Mouse (Mus musculus) megakaryocyte, embryonic 14.5 days (primary cell): ENCODE data around the gene Tmem242. TPM values are rescaled to one million over a fixed set of nuclear protein-coding genes. Genes with fewer than 3 reads are reported as not detected.
A peak's percentile ranks its signal among the peaks of the same experiment; 100 is the strongest.

ENCODE experiments used
- H3K27me3 ChIP-seq: replicated peaks from 2 replicates; pipeline ENCODE3; 2012; ENCODE audit warnings: inconsistent platforms
- H3K36me3 ChIP-seq: replicated peaks from 2 replicates; pipeline ENCODE3; 2012; ENCODE audit warnings: low read length, inconsistent platforms, mixed read lengths
- H3K4me1 ChIP-seq: 2 replicates; pipeline ENCODE4 v1.6.1; 2012; ENCODE audit warnings: inconsistent platforms
- H3K4me3 ChIP-seq: replicated peaks from 2 replicates; pipeline ENCODE3; 2012; ENCODE audit warnings: moderate library complexity, mild to moderate bottlenecking, inconsistent platforms
- H3K9me3 ChIP-seq: 2 replicates; pipeline ENCODE4 v1.6.1; 2012; ENCODE audit warnings: inconsistent platforms
- FLI1 ChIP-seq: IDR thresholded peaks from 2 replicates; pipeline ENCODE4 v1.6.1; 2012; ENCODE audit warnings: low read length, inconsistent platforms, mixed read lengths
- GATA1 ChIP-seq: IDR thresholded peaks from 3 replicates; pipeline ENCODE4 v1.6.1; 2012; ENCODE audit warnings: mixed read lengths, low read length, inconsistent platforms, borderline replicate concordance
- polyA plus RNA-seq: library from polyadenylated mRNA; stranded (reverse); fragments of >175 nt; gene quantifications from 2 replicates; pipeline ENCODE4 v1.2.3, GENCODE M21; 2012; ENCODE audit warnings: low replicate concordance; ENCODE audit not compliant: insufficient read depth

The Tmem242 gene
- polyA plus RNA-seq, 1 experiment: 50.8 TPM

DNA sequence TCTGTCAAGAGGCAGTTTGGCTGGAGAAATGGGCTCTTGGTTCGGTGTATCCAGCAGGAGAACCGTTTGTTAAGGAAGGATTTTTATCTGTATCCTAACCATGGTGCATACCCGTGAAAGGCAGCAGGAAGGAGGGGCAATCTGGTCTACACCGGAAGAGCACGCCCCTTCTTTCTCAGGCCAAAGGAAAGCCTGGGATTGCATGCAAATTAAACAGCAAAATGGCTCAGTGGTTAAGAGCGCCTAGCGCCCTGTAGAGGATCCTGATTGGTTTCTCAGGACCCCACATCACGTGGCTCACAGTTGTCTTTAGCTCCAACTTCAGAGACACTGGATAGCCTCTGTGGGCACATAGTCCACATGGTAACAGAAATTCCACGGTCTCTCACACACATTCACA is 21.0 kb downstream of the Tmem242 start:
- Histone ChIP-seq H3K36me3 (peaks cover 91% of the 10 kb centered on the region), H3K4me1 (peaks cover 79% of the 10 kb centered on the region), H3K27me3 (no peaks in the 10 kb centered on the region), H3K4me3 (no peak overlapping the region), H3K9me3 (peaks cover 11% of the 10 kb centered on the region)
- TF ChIP-seq FLI1 (no peak), GATA1 (no peak)

DNA sequence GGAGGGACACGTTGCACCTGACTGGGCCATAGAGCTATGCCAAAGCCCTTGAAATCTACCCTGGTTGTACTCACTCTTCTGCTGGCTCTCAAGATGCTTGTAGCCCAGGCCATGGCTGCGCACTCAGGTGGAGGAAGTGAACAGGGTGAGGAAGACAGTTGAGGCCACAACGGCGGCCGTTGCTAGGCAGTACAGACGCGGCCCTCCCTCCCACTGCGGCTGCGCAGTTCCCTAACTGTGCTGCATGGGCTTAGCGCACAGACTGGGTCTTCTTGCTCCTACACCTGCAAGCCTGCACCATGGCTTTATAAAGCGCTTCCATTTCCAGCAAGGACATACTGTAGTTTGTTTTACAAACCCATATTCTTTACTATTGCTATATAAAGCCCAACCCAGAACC is 21.5 kb downstream of the Tmem242 start, which contains the start of gene Ldhal6b:
Gene Ldhal6b, minus strand, starts transcription at position 223 of the 400 bp plus-strand sequence.
- H3K4me3 ChIP-seq: no peak within 1 kb of the TSS
- peaks cover 79% of the 10 kb centered on the region for H3K4me1 ChIP-seq
- H3K27me3 ChIP-seq: no peaks in the 10 kb centered on the region
- peaks cover 91% of the 10 kb centered on the region for H3K36me3 ChIP-seq
- H3K9me3 ChIP-seq: peaks cover 11% of the 10 kb centered on the region
- TF ChIP-seq FLI1: no peak
- no peak for TF ChIP-seq GATA1

DNA sequence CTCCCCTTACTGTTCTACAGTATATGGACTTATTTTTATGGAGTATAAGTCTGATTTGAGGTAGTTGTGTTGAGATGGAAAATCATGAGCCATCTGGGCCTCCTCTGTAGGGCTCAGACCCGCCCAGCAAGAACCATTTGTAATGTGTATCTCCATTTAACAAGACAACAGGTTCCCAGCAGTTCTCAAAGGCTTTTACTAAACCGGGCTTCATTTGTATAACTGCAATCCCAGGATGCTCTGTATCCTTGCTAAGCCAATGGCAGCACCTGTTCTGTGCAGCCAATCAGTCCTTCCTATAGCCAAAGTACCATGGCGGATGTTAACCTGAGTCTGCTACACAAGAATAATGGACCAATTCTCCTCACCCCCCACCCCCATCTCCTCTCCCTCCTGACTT is 23.5 kb downstream of the Tmem242 start:
- TF ChIP-seq FLI1: no peak
- no peak for TF ChIP-seq GATA1
- no peak overlapping the region for H3K4me3 ChIP-seq
- peaks cover 80% of the 10 kb centered on the region for H3K4me1 ChIP-seq
- no peaks in the 10 kb centered on the region for H3K27me3 ChIP-seq
- H3K9me3 ChIP-seq: peaks cover 11% of the 10 kb centered on the region
- H3K36me3 ChIP-seq: peaks cover 93% of the 10 kb centered on the region

DNA sequence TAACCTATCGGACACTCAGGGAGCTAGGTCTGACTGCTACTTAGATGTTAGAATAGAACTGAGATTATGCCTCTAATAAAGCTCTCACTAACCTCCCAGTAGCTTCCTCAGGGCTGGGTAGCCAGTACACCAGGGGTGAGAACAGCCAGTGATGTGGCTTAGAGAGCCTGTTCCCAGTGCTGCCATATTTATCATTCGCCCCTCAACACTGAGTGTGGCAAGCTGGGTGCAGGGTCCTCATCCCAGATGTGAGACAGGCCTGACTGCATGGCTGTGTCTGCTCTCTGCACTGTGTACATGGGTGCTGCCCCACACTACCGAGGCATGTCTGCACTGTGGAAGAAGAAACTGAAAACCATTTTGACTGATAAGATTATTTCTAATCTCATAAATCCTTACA is 26.0 kb downstream of the Tmem242 start:
- TF ChIP-seq GATA1 (no peak), FLI1 (no peak)

DNA sequence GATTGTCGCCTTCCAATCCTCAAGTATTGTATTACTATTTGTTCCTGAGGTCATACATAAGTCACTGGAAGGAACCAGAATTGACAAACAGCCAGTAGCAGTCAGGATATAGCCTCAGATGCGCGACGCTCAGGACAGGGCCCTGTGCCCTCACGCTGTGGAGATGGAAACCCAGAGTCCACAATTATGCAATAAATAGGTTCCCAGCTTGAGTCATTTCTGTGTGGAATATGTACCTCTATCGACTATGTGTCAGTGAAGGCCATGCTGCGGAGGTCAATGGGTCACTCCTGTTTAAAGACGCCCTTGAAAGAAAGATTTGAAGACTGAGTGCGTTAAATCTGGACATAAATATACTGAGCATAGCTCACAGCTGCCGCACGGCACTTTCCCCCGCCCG is 26.7 kb downstream of the Tmem242 start:
- Histone ChIP-seq H3K36me3 (peaks cover 97% of the 10 kb centered on the region), H3K27me3 (no peaks in the 10 kb centered on the region), H3K4me1 (peaks cover 87% of the 10 kb centered on the region), H3K4me3 (no peak overlapping the region), H3K9me3 (peaks cover 7% of the 10 kb centered on the region)
- TF ChIP-seq FLI1: no peak
- TF ChIP-seq GATA1: no peak

More for the DNA sequence above, 26.0 kb downstream of the Tmem242 start:
- H3K4me3 ChIP-seq: peak overlapping the region; percentile 11
- peaks cover 97% of the 10 kb centered on the region for H3K36me3 ChIP-seq
- peaks cover 86% of the 10 kb centered on the region for H3K4me1 ChIP-seq
- peaks cover 11% of the 10 kb centered on the region for H3K9me3 ChIP-seq
- H3K27me3 ChIP-seq: no peaks in the 10 kb centered on the region

DNA sequence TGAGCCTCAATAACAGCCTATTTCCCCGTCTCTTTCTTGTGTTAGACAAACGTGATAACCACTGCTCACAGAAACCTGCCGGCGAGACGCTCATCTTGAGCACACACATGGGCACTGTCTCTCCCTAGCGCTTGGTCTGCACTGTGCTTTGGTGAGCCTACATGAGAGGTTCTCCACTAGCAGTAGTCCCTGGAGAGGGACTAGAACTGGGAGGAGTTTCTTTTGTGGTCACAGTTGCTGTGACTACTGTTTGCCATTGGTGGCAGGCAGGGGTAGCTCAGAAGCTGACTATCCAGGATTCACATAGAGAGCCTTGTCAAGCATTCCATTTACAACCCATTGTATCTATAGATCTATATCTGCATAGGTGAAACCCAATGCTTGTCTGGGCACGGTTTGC is 27.3 kb downstream of the Tmem242 start:
- Histone ChIP-seq H3K4me3 (no peak overlapping the region), H3K9me3 (peaks cover 1% of the 10 kb centered on the region), H3K4me1 (peaks cover 92% of the 10 kb centered on the region), H3K27me3 (no peaks in the 10 kb centered on the region), H3K36me3 (peaks cover 97% of the 10 kb centered on the region)
- TF ChIP-seq GATA1 (no peak), FLI1 (no peak)

DNA sequence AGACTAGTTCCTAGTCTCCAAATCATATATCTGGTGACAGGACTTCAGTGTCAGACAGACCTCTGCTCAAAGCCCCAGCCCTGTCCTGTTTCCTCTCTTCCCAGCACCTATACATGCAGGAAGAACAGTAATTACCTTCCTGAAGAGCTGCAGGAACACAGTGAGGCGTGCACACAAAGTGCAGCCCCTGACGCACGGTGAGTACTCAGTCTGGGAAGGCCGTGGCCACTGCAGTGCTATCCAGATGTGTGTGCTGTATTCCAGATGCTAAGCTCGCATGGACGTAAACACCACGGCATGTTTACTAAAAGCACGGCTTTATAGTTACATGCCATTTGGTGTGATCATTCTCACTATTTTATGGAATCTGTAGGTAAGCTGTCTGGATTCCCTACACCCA is 27.8 kb downstream of the Tmem242 start:
- Histone ChIP-seq H3K4me1 (peaks cover 94% of the 10 kb centered on the region), H3K4me3 (peak overlapping the region; percentile 29), H3K27me3 (no peaks in the 10 kb centered on the region), H3K36me3 (peaks cover 97% of the 10 kb centered on the region), H3K9me3 (no peaks in the 10 kb centered on the region)
- TF ChIP-seq FLI1 (no peak), GATA1 (no peak)

DNA sequence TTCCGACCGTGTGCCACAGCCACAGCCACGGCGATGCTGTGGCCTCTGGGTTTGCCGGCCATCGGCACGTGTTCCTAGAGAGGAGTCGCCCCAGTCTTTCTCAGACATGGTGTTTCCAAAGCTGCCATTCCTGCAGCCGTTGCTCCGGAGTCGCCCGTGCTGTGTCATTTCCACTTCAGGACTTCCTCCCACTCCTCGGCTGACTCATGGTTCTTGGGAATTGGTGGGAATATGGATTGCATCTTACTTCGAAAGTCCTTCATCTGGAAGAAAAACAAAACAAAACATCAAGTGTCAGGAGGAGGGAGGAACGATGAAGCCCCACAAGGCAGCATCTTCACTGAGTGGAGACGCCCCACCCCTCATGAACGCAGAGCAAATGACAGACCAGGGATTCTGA is 28.9 kb downstream of the Tmem242 start:
- Histone ChIP-seq H3K4me3 (peak overlapping the region; percentile 65), H3K9me3 (no peaks in the 10 kb centered on the region), H3K4me1 (peaks cover 97% of the 10 kb centered on the region), H3K27me3 (no peaks in the 10 kb centered on the region), H3K36me3 (peaks cover 89% of the 10 kb centered on the region)
- no peak for TF ChIP-seq GATA1
- TF ChIP-seq FLI1: no peak

DNA sequence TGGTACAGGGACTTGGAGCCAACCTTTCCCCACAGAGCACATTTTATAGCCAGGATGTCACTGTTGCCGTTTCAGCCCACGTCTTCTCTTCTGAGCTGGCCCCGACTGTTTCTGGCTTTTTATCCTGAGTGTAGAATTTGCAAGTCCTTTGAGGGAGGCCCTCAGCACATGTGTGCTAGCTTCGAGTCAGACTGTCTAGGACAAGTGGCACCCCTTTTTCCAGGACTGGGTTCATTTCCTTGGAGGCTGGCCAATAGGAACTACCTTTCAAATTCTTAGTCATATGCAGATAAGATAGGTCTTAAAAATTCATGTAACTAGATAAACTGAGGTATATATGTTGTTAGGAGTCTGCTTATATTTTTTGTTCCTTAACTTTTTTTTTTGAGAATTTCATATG is 29.7 kb downstream of the Tmem242 start:
- no peaks in the 10 kb centered on the region for H3K9me3 ChIP-seq
- no peaks in the 10 kb centered on the region for H3K27me3 ChIP-seq
- peaks cover 98% of the 10 kb centered on the region for H3K4me1 ChIP-seq
- H3K4me3 ChIP-seq: no peak overlapping the region
- no peak for TF ChIP-seq GATA1
- TF ChIP-seq FLI1: no peak
- H3K36me3 ChIP-seq: peaks cover 86% of the 10 kb centered on the region

DNA sequence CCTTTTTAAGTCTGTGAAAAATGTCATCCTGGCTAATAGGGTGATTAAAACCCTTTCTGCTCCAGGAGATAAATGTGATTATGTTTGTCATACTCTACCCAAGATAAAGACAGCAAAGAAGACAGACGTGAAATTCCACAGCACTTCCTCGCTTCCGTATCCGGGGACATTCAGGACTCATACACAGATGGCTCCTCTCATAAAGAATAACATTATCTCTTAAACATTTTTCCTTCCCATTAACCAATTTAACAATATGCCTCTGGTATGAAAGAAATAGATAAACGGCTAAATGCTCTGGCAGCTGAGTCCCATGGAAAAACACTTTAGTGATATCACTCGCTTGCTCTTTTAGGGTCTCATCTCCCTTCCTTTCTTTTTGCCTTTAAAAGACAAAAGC is 33.0 kb downstream of the Tmem242 start:
- H3K9me3 ChIP-seq: no peaks in the 10 kb centered on the region
- peak overlapping the region; percentile 88 for H3K4me3 ChIP-seq
- peaks cover 63% of the 10 kb centered on the region for H3K36me3 ChIP-seq
- H3K27me3 ChIP-seq: no peaks in the 10 kb centered on the region
- peaks cover 98% of the 10 kb centered on the region for H3K4me1 ChIP-seq
- TF ChIP-seq GATA1 (no peak), FLI1 (no peak)

DNA sequence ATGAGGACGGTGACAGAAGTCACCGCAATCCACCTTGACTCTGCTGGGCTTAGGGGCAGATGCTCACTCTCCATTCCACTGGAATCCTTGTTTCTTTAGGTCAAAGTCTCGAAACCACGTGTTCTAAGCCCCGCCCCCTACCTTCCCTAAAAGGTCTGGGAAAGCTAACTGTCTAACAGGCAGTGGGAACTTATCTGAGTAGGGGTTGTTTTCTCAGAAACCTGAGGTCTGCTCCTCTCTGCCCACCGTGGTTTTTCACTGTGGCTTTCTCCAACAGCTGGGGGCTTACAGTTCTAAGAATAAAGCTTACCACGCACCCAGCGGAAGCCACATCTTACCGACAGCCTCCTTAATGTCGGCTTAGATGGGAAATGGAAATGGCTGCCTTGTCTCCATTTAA is 33.5 kb downstream of the Tmem242 start:
- no peaks in the 10 kb centered on the region for H3K9me3 ChIP-seq
- no peak for TF ChIP-seq FLI1
- TF ChIP-seq GATA1: no peak
- H3K4me1 ChIP-seq: peaks cover 98% of the 10 kb centered on the region
- peaks cover 59% of the 10 kb centered on the region for H3K36me3 ChIP-seq
- no peaks in the 10 kb centered on the region for H3K27me3 ChIP-seq
- peak overlapping the region; percentile 88 for H3K4me3 ChIP-seq
